Mouse (Mus musculus) adrenal gland, postnatal 25 days (tissue): ENCODE results near the gene Sptbn4. TPM values are rescaled to one million over a fixed set of nuclear protein-coding genes. Genes with fewer than 3 reads are reported as not detected.

ENCODE experiments used
- DNase-seq: peaks from one replicate; pipeline ENCODE4 v3.0.0; 2021; ENCODE audit warnings: mixed read lengths
- total RNA-seq: library from RNA; stranded (reverse); gene quantifications from 2 replicates; pipeline ENCODE4 v1.2.3, GENCODE M21; 2021

The Sptbn4 gene
- total RNA-seq, 1 experiment from 2014 or later: 2.1 TPM

- DNase-seq: no peak
Observed at GRCm38 (mm10) chr7:27383233-27383632, 64.3 kb downstream of the Sptbn4 start.

GRCm38 (mm10) chr7:27381560-27381959, 65.9 kb downstream of the Sptbn4 start:
- no peak for DNase-seq

GRCm38 (mm10) chr7:27381009-27381408, 66.5 kb downstream of the Sptbn4 start:
- no peak for DNase-seq

GRCm38 (mm10) chr7:27379836-27380235, 67.7 kb downstream of the Sptbn4 start:
- DNase-seq: no peak

- no peak for DNase-seq
Observed at GRCm38 (mm10) chr7:27378431-27378830, 69.1 kb downstream of the Sptbn4 start.

GRCm38 (mm10) chr7:27375274-27375673, 72.2 kb downstream of the Sptbn4 start:
- DNase-seq: no peak

- DNase-seq: peak; percentile 23
Observed at GRCm38 (mm10) chr7:27371715-27372462, 75.6 kb downstream of the Sptbn4 start.

- no peak for DNase-seq
Observed at GRCm38 (mm10) chr7:27369111-27369510, 78.4 kb downstream of the Sptbn4 start.

GRCm38 (mm10) chr7:27367976-27368375, 79.5 kb downstream of the Sptbn4 start:
- DNase-seq: no peak

- no peak for DNase-seq
Observed at GRCm38 (mm10) chr7:27366082-27366844, 81.2 kb downstream of the Sptbn4 start.

- no peak for DNase-seq
Observed at GRCm38 (mm10) chr7:27364379-27364778, 83.1 kb downstream of the Sptbn4 start.

- DNase-seq: peak; percentile 99
Observed at GRCm38 (mm10) chr7:27361283-27361946, 86.1 kb downstream of the Sptbn4 start.

- DNase-seq: no peak
Observed at GRCm38 (mm10) chr7:27360749-27361148, 86.7 kb downstream of the Sptbn4 start.

GRCm38 (mm10) chr7:27359706-27360358, 87.7 kb downstream of the Sptbn4 start:
- no peak for DNase-seq

- DNase-seq: no peak
Observed at GRCm38 (mm10) chr7:27359162-27359561, 88.3 kb downstream of the Sptbn4 start.

- DNase-seq: no peak
Observed at GRCm38 (mm10) chr7:27357595-27357978, 89.9 kb downstream of the Sptbn4 start.

- no peak for DNase-seq
Observed at GRCm38 (mm10) chr7:27356861-27357594, 90.5 kb downstream of the Sptbn4 start, which contains the start of gene Gm20479. Gene Gm20479, minus strand, starts transcription at chr7:27357419.

- peak; percentile 44 for DNase-seq
Observed at GRCm38 (mm10) chr7:27356248-27356647, 91.2 kb downstream of the Sptbn4 start.

GRCm38 (mm10) chr7:27355745-27356240, 91.7 kb downstream of the Sptbn4 start, which contains the start of gene Shkbp1:
Gene Shkbp1, minus strand, starts transcription at chr7:27356019.
- peak; percentile 86 for DNase-seq

GRCm38 (mm10) chr7:27355261-27355660, 92.2 kb downstream of the Sptbn4 start:
- no peak for DNase-seq

GRCm38 (mm10) chr7:27354783-27355182, 92.7 kb downstream of the Sptbn4 start:
- no peak for DNase-seq
